22 mouse cellular contexts compared by ENCODE assay signal in the genomic region with DNA sequence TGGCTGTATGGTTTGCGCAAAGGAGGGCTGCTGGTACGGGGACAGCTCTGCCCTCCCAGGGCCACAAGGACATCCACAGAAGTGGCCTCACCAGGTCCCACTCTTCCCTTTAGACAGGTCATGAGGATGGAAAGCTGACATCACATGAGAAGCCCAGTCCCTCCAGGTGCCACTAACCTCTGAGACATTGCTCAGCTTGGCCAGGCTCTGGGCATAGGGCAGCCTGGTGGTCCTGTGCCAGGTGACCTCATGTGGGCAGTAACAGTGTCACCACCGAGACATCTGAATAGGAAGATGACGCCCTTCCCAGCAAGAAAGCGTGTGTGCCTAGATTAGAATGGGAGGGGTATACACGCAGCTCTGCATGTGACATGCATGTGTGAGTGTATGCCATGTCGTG. TPM values are rescaled to one million over a fixed set of nuclear protein-coding genes. Genes with fewer than 3 reads are reported as not detected.
A peak's percentile ranks its signal among the peaks of the same experiment; 100 is the strongest.
DNase-seq lines count a peak whose midpoint lies in the region; ATAC-seq lines count a peak whose summit lies in the region.
"Had no signal": no experiment of that assay in that cellular context is flagged by ENCODE, and none has a peak within 500 bp of the region (broad histone marks: within the 10 kb centered on the region; RNA-seq: fewer than 3 reads in every experiment).

No protein-coding gene starts in this region.

- H3K27me3 ChIP-seq in hindbrain, embryonic 13.5 days, result peaks cover 10% of the 10 kb centered on the region; the same call in 1 of the 2 replicates
- no peaks in the 10 kb centered on the region for H3K27me3 ChIP-seq in hindbrain, embryonic 16.5 days (replicated peaks; ENCODE audit: control insufficient read depth, insufficient read depth, low read length)
- H3K27me3 ChIP-seq in embryonic facial prominence, embryonic 10.5 days (replicated peaks; ENCODE audit: low read depth, poor library complexity, severe bottlenecking), result peaks cover 41% of the 10 kb centered on the region
- H3K27me3 ChIP-seq in midbrain, embryonic 14.5 days (ENCODE audit: control insufficient read depth, insufficient read depth, low read length), result no peaks in the 10 kb centered on the region
- H3K27me3 ChIP-seq: intestine, embryonic 15.5 days had no signal

- H3K4me1 ChIP-seq in hindbrain, embryonic 13.5 days (replicated peaks), result peaks cover 48% of the 10 kb centered on the region
- H3K4me1 ChIP-seq in hindbrain, embryonic 16.5 days (ENCODE audit: control insufficient read depth, insufficient read depth, low read depth, low read length), result peaks cover 21% of the 10 kb centered on the region
- peaks cover 53% of the 10 kb centered on the region for H3K4me1 ChIP-seq in embryonic facial prominence, embryonic 10.5 days
- H3K4me1 ChIP-seq in midbrain, embryonic 14.5 days (ENCODE audit: control insufficient read depth, insufficient read depth, low read length), result peaks cover 27% of the 10 kb centered on the region

- peak overlapping the region; percentile 97 for H3K9ac ChIP-seq in hindbrain, embryonic 13.5 days
- no peak overlapping the region for H3K9ac ChIP-seq in hindbrain, embryonic 16.5 days (ENCODE audit: low read depth, low read length)
- H3K9ac ChIP-seq in midbrain, embryonic 14.5 days (replicated peaks; ENCODE audit: low read length), result peak overlapping the region; percentile 29; the same call in 1 of the 2 replicates
- H3K9ac ChIP-seq: intestine, embryonic 15.5 days; liver, postnatal 0 days had no signal

- peaks cover 23% of the 10 kb centered on the region for H3K36me3 ChIP-seq in hindbrain, embryonic 13.5 days
- H3K36me3 ChIP-seq in hindbrain, embryonic 16.5 days (ENCODE audit: control insufficient read depth, insufficient read depth, low read length), result no peaks in the 10 kb centered on the region
- peaks cover 55% of the 10 kb centered on the region for H3K36me3 ChIP-seq in embryonic facial prominence, embryonic 10.5 days (replicated peaks)
- peaks cover 23% of the 10 kb centered on the region for H3K36me3 ChIP-seq in midbrain, embryonic 14.5 days (ENCODE audit: control insufficient read depth, insufficient read depth, low read length)
- H3K36me3 ChIP-seq: intestine, embryonic 15.5 days had no signal

- no peaks in the 10 kb centered on the region for H3K9me3 ChIP-seq in hindbrain, embryonic 13.5 days
- H3K9me3 ChIP-seq in hindbrain, embryonic 16.5 days (ENCODE audit: control insufficient read depth, low read length), result no peaks in the 10 kb centered on the region
- H3K9me3 ChIP-seq in embryonic facial prominence, embryonic 10.5 days, result no peaks in the 10 kb centered on the region
- no peaks in the 10 kb centered on the region for H3K9me3 ChIP-seq in midbrain, embryonic 14.5 days (ENCODE audit: control insufficient read depth, low read length)
- H3K9me3 ChIP-seq: intestine, embryonic 15.5 days had no signal

- 94% methylated on average over 7 of the region's 7 CpGs for WGBS in hindbrain, embryonic 13.5 days
- 93% methylated on average over 7 of the region's 7 CpGs for WGBS in hindbrain, embryonic 16.5 days
- WGBS in embryonic facial prominence, embryonic 10.5 days, result 93% methylated on average over 7 of the region's 7 CpGs
- 61% methylated on average over 7 of the region's 7 CpGs for WGBS in midbrain, embryonic 14.5 days

- no peak for ATAC-seq in hindbrain, embryonic 13.5 days (ENCODE audit: low FRiP score)
- no peak for ATAC-seq in hindbrain, embryonic 16.5 days
- ATAC-seq in midbrain, embryonic 14.5 days (ENCODE audit: low FRiP score, low TSS enrichment), result no peak
- ATAC-seq: intestine, embryonic 15.5 days; liver, postnatal 0 days; lung, postnatal 0 days had no signal

- no peak overlapping the region for H3K27ac ChIP-seq in hindbrain, embryonic 13.5 days
- H3K27ac ChIP-seq in hindbrain, embryonic 16.5 days (ENCODE audit: low read depth, low read length), result no peak overlapping the region
- no peak overlapping the region for H3K27ac ChIP-seq in embryonic facial prominence, embryonic 10.5 days (replicated peaks)
- peak overlapping the region; percentile 88; the same call in 1 of the 2 replicates for H3K27ac ChIP-seq in midbrain, embryonic 14.5 days (replicated peaks; ENCODE audit: low read depth, low read length)
- H3K27ac ChIP-seq: intestine, embryonic 15.5 days; macrophage had no signal

- no peak overlapping the region for H3K4me2 ChIP-seq in hindbrain, embryonic 13.5 days
- H3K4me2 ChIP-seq in hindbrain, embryonic 16.5 days (ENCODE audit: low read length), result no peak overlapping the region
- H3K4me2 ChIP-seq in midbrain, embryonic 14.5 days (ENCODE audit: low read length), result peak overlapping the region; percentile 68
- H3K4me2 ChIP-seq: heart, embryonic 11.5 days; intestine, embryonic 15.5 days; liver, embryonic 11.5 days had no signal

- H3K4me3 ChIP-seq in hindbrain, embryonic 13.5 days, result 0 out of 2 replicates have a peak overlapping the region, but pooled peaks have one; percentile 82
- no peak overlapping the region for H3K4me3 ChIP-seq in hindbrain, embryonic 16.5 days (ENCODE audit: low read length)
- H3K4me3 ChIP-seq in embryonic facial prominence, embryonic 10.5 days, result peak overlapping the region; percentile 83; the same call in 1 of the 2 replicates
- peak overlapping the region; percentile 75 for H3K4me3 ChIP-seq in midbrain, embryonic 14.5 days (replicated peaks; ENCODE audit: low read depth, low read length)
- H3K4me3 ChIP-seq: intestine, embryonic 15.5 days had no signal

- DNase-seq in cerebellum, adult 9-11 months, result peak; percentile 31
- DNase-seq in cerebellum, postnatal 25 days, result no peak
- DNase-seq in embryonic facial prominence, embryonic 10.5 days (ENCODE audit: low spot score), result no peak
- DNase-seq in midbrain, embryonic 14.5 days, result no peak
- DNase-seq in adrenal gland, postnatal 14 days, result no peak
- DNase-seq in cerebellum, postnatal 36 days, result no peak
- DNase-seq: adrenal gland, postnatal 36 days; cerebellum, adult 11 months; kidney, adult 9 months; kidney, postnatal 14 days; liver, postnatal 0 days; right cerebral cortex, postnatal 4 days; thymus, postnatal 25 days had no signal

RNA-seq across cellular contexts. Expression of a gene that starts 3.3 kb away (rescaled TPM):
- polyA plus RNA-seq in hindbrain, embryonic 13.5 days (2015; fragmentation: Nextera tagmentation; extraction: Ambion mirVana), result 18.8 and 21.4 TPM in 2 replicates
- polyA plus RNA-seq in hindbrain, embryonic 16.5 days (2015; fragmentation: Nextera tagmentation; extraction: Ambion mirVana), result 21.5 and 22.7 TPM in 2 replicates
- 45.2 and 50.1 TPM in 2 replicates for polyA plus RNA-seq in embryonic facial prominence, embryonic 10.5 days (2016; fragmentation: Nextera tagmentation; extraction: Ambion mirVana)
- 41.9 and 50.1 TPM in 2 replicates for polyA plus RNA-seq in midbrain, embryonic 14.5 days (2014; fragmentation: Nextera tagmentation; extraction: Ambion mirVana)
- 3.1 and 3.9 TPM in 2 replicates for total RNA-seq in adrenal gland, postnatal 14 days (2021)
- total RNA-seq: common myeloid progenitor, adult 5-6 weeks; hematopoietic stem cell, adult 5-6 weeks had no signal

RNA-seq across cellular contexts. Expression of a gene that starts 9.8 kb away (rescaled TPM):
- 11.9 and 14.1 TPM in 2 replicates for polyA plus RNA-seq in hindbrain, embryonic 13.5 days (2015; fragmentation: Nextera tagmentation; extraction: Ambion mirVana)
- 9.4 and 10.1 TPM in 2 replicates for polyA plus RNA-seq in hindbrain, embryonic 16.5 days (2015; fragmentation: Nextera tagmentation; extraction: Ambion mirVana)
- 10.8 and 12.0 TPM in 2 replicates for polyA plus RNA-seq in embryonic facial prominence, embryonic 10.5 days (2016; fragmentation: Nextera tagmentation; extraction: Ambion mirVana)
- 5.7 and 9.9 TPM in 2 replicates for polyA plus RNA-seq in midbrain, embryonic 14.5 days (2014; fragmentation: Nextera tagmentation; extraction: Ambion mirVana)
- total RNA-seq in adrenal gland, postnatal 14 days (2021), result 8.6 and 9.5 TPM in 2 replicates

RNA-seq across cellular contexts. Expression of a gene that starts 16.8 kb away (rescaled TPM):
- polyA plus RNA-seq in hindbrain, embryonic 13.5 days (2015; fragmentation: Nextera tagmentation; extraction: Ambion mirVana), result 364 and 409 TPM in 2 replicates
- polyA plus RNA-seq in hindbrain, embryonic 16.5 days (2015; fragmentation: Nextera tagmentation; extraction: Ambion mirVana), result 288 and 311 TPM in 2 replicates
- polyA plus RNA-seq in embryonic facial prominence, embryonic 10.5 days (2016; fragmentation: Nextera tagmentation; extraction: Ambion mirVana), result 93.2 and 110 TPM in 2 replicates
- polyA plus RNA-seq in midbrain, embryonic 14.5 days (2014; fragmentation: Nextera tagmentation; extraction: Ambion mirVana), result 295 and 421 TPM in 2 replicates
- total RNA-seq in adrenal gland, postnatal 14 days (2021), result 67.6 and 106 TPM in 2 replicates

RNA-seq across cellular contexts. Expression of a gene that starts 34.5 kb away (rescaled TPM):
- polyA plus RNA-seq in hindbrain, embryonic 13.5 days (2015; fragmentation: Nextera tagmentation; extraction: Ambion mirVana), result 32.4 and 34.7 TPM in 2 replicates
- polyA plus RNA-seq in hindbrain, embryonic 16.5 days (2015; fragmentation: Nextera tagmentation; extraction: Ambion mirVana), result 16.0 and 16.1 TPM in 2 replicates
- 22.2 TPM in 2 replicates for polyA plus RNA-seq in embryonic facial prominence, embryonic 10.5 days (2016; fragmentation: Nextera tagmentation; extraction: Ambion mirVana)
- polyA plus RNA-seq in midbrain, embryonic 14.5 days (2014; fragmentation: Nextera tagmentation; extraction: Ambion mirVana), result 62.6 and 65.6 TPM in 2 replicates
- total RNA-seq in adrenal gland, postnatal 14 days (2021), result 114 and 140 TPM in 2 replicates

RNA-seq across cellular contexts. Expression of a gene that starts 41.9 kb away (rescaled TPM):
- polyA plus RNA-seq in hindbrain, embryonic 13.5 days (2015; fragmentation: Nextera tagmentation; extraction: Ambion mirVana), result 57.4 and 59.2 TPM in 2 replicates
- 98.8 and 130 TPM in 2 replicates for polyA plus RNA-seq in hindbrain, embryonic 16.5 days (2015; fragmentation: Nextera tagmentation; extraction: Ambion mirVana)
- polyA plus RNA-seq in embryonic facial prominence, embryonic 10.5 days (2016; fragmentation: Nextera tagmentation; extraction: Ambion mirVana), result 4.9 and 8.5 TPM in 2 replicates
- polyA plus RNA-seq in midbrain, embryonic 14.5 days (2014; fragmentation: Nextera tagmentation; extraction: Ambion mirVana), result 78.9 and 101 TPM in 2 replicates
- 69.9 and 137 TPM in 2 replicates for total RNA-seq in adrenal gland, postnatal 14 days (2021)
